Mouse (Mus musculus) cerebellum, adult 2 months (tissue): Measurements from ENCODE around the gene Pink1.

Experiments used
- CTCF ChIP-seq: fragments of 200-500 bp; IDR thresholded peaks from 2 replicates; pipeline ENCODE4 v1.5.1; 2011; ENCODE audit warnings: low read depth, mild to moderate bottlenecking, control low read depth, low read length, moderate library complexity, borderline replicate concordance; ENCODE audit not compliant: insufficient read depth
- POLR2A ChIP-seq: fragments of 200-500 bp; IDR thresholded peaks from 2 replicates; pipeline ENCODE4 v1.6.1; 2011; ENCODE audit warnings: low read length, control low read depth, borderline replicate concordance; ENCODE audit not compliant: insufficient read depth

DNA sequence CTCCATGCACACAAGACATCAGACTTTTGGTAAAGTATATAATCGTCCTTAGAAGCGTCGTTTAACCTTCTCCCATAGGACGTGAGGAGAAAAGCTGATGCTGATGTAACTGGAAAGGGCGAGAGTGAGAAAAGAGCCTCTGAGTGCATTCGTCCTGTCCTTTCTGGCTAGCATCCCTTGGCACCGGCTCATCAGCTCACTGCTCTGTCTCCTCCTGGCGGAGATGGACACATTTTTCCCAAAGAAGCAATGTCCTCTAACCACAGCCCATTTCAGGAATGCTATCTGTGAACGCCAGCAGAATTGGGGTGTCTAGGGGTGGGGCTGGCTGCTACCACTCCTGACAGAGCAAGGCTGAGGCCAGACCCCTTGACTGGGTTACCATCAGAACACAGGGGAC lies 5.5 kb upstream of the Pink1 start:
- TF ChIP-seq CTCF (peak; percentile 48; the same call in 1 of the 2 replicates), POLR2A (no peak)
